Mouse (Mus musculus) heart, adult 2 months (tissue): ENCODE results near the gene Papolg.
"Not testable (repeated sequence)": the region's sequence is repeated elsewhere in the genome, so short reads cannot be mapped to it uniquely, and the experiment has no call there.

ENCODE experiments used
- CTCF ChIP-seq: fragments of 200-600 bp; IDR thresholded peaks from 2 replicates; pipeline ENCODE4 v1.8.1; 2022; ENCODE audit warnings: antibody characterized with exemption, mild to moderate bottlenecking, moderate library complexity
- EP300 ChIP-seq: fragments of 200-500 bp; IDR thresholded peaks from 2 replicates; pipeline ENCODE4 v1.6.1; 2011; ENCODE audit warnings: low read depth, low read length, control low read depth; ENCODE audit not compliant: insufficient read depth
- POLR2A ChIP-seq: fragments of 200-500 bp; IDR thresholded peaks from 2 replicates; pipeline ENCODE4 v1.6.1; 2011; ENCODE audit warnings: mild to moderate bottlenecking, low read depth, low read length, control low read depth; ENCODE audit not compliant: insufficient read depth

DNA sequence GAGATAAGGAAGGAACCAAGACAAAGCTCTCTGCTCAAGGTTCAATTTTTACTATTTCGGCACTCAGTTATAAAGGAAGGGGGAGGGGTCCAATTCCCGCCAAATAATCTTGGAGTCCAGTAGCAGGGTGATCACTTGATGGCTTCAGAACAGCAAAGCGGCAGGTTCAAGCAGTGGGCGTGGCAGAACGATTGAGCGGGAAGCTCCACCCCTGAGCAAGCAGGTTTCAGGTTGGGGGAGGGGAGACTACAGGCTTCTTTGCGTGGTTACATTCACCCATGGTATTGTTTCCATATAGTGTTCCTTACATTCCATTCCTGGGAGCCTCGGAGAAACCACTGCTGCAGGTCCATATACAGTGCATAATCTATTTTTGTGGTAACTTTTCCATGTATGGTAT, 33.1 kb upstream of the Papolg start:
- TF ChIP-seq CTCF, POLR2A, EP300: not testable (repeated sequence)
